Mouse (Mus musculus) hindbrain, embryonic 11.5 days (tissue): ENCODE data around the gene Ankrd45. TPM values are rescaled to one million over a fixed set of nuclear protein-coding genes. Genes with fewer than 3 reads are reported as not detected.

Experiments
- ATAC-seq: fragments of 200-750 bp; cut with Nextera tagmentation; 2 replicates; pipeline ENCODE4 v1.8.0; 2017; ENCODE audit warnings: mild to moderate bottlenecking, moderate TSS enrichment, moderate library complexity; ENCODE audit not compliant: low FRiP score
- DNase-seq: peaks from one replicate; pipeline ENCODE4 v3.0.0-alpha.2; 2015; ENCODE audit warnings: low spot score
- H3K27ac ChIP-seq: fragments of 300-500 bp; sonication (generic); 2 replicates; pipeline ENCODE4 v1.5.1; 2014; ENCODE audit warnings: mild to moderate bottlenecking, low read depth, low read length
- H3K27me3 ChIP-seq: fragments of 300-500 bp; sonication (generic); 2 replicates; pipeline ENCODE4 v1.6.1; 2014; ENCODE audit warnings: mild to moderate bottlenecking, low read length, moderate library complexity, mixed read lengths; ENCODE audit not compliant: control insufficient read depth, insufficient read depth
- H3K36me3 ChIP-seq: fragments of 300-500 bp; sonication (generic); 2 replicates; pipeline ENCODE4 v1.6.1; 2014; ENCODE audit warnings: mild to moderate bottlenecking, low read length, moderate library complexity, mixed read lengths; ENCODE audit not compliant: control insufficient read depth, insufficient read depth
- H3K4me1 ChIP-seq: fragments of 300-500 bp; sonication (generic); replicated peaks from 2 replicates; pipeline ENCODE4 v1.6.1; 2014; ENCODE audit warnings: low read length, mixed read lengths; ENCODE audit not compliant: control insufficient read depth, insufficient read depth
- H3K4me2 ChIP-seq: fragments of 300-500 bp; sonication (generic); replicated peaks from 2 replicates; pipeline ENCODE4 v1.6.1; 2014; ENCODE audit warnings: mild to moderate bottlenecking, low read depth, low read length
- H3K4me3 ChIP-seq: fragments of 300-500 bp; sonication (generic); 2 replicates; pipeline ENCODE4 v1.5.1; 2014; ENCODE audit warnings: low read depth, low read length
- H3K9ac ChIP-seq: fragments of 300-500 bp; sonication (generic); 2 replicates; pipeline ENCODE4 v1.6.1; 2014; ENCODE audit warnings: low read depth, low read length
- H3K9me3 ChIP-seq: fragments of 300-500 bp; sonication (generic); 2 replicates; pipeline ENCODE4 v1.6.1; 2016; ENCODE audit warnings: low read length; ENCODE audit not compliant: control insufficient read depth
- WGBS: fragments of 180-500 bp; shearing (Covaris S2); extraction: QIAGEN DNeasy Blood & Tissue Kit; methylation state at CpG from one replicate; pipeline ENCODE4 v1.1.7; 2014; 5-methylcytosine and 5-hydroxymethylcytosine counted together
- polyA plus RNA-seq: library from polyadenylated mRNA; unstranded; fragments of >200 nt; fragmentation: Nextera tagmentation; extraction: Ambion mirVana; gene quantifications from 2 replicates; pipeline ENCODE4 v1.2.1, GENCODE M21; 2014

Ankrd45 gene
- 4.6 and 5.9 TPM in 2 replicates for polyA plus RNA-seq

GRCm38 (mm10) chr1:161142531-161143159 lies at the start of gene Ankrd45:
Gene Ankrd45, plus strand, starts transcription at chr1:161142691.
- H3K9ac ChIP-seq = peak within 1 kb of the TSS; percentile 58
- WGBS = 6% methylated on average over 33 of the region's 33 CpGs

GRCm38 (mm10) chr1:161099721-161100405 lies 42.6 kb upstream of the Ankrd45 start:
- ATAC-seq = no peak
- H3K27ac ChIP-seq = no peak overlapping the region
- no peaks in the 10 kb centered on the region for H3K36me3 ChIP-seq

More at GRCm38 (mm10) chr1:161142531-161143159, at the start of gene Ankrd45:
- ATAC-seq (peak; percentile 95), DNase-seq (peak; percentile 75)
- Histone ChIP-seq H3K36me3 (no peaks in the 10 kb centered on the region), H3K27me3 (no peaks in the 10 kb centered on the region), H3K9me3 (no peaks in the 10 kb centered on the region), H3K4me3 (peak within 1 kb of the TSS; percentile 36), H3K4me2 (peak within 1 kb of the TSS; percentile 58), H3K27ac (no peak within 1 kb of the TSS), H3K4me1 (no peaks in the 10 kb centered on the region)

GRCm38 (mm10) chr1:161103842-161104241 lies 38.6 kb upstream of the Ankrd45 start:
- Histone ChIP-seq H3K27me3 (no peaks in the 10 kb centered on the region), H3K27ac (no peak overlapping the region), H3K4me1 (no peaks in the 10 kb centered on the region), H3K9me3 (no peaks in the 10 kb centered on the region), H3K4me3 (no peak overlapping the region), H3K9ac (no peak overlapping the region), H3K36me3 (no peaks in the 10 kb centered on the region), H3K4me2 (no peak overlapping the region)
- WGBS = 71% methylated on average over 1 of the region's 1 CpGs
- DNase-seq (no peak), ATAC-seq (no peak)

More at GRCm38 (mm10) chr1:161099721-161100405, 42.6 kb upstream of the Ankrd45 start:
- Histone ChIP-seq H3K27me3 (no peaks in the 10 kb centered on the region), H3K9ac (no peak overlapping the region), H3K4me1 (no peaks in the 10 kb centered on the region), H3K4me3 (no peak overlapping the region), H3K4me2 (no peak overlapping the region), H3K9me3 (no peaks in the 10 kb centered on the region)
- WGBS = 94% methylated on average over 4 of the region's 4 CpGs
- DNase-seq = no peak

- Histone ChIP-seq H3K4me1 (no peaks in the 10 kb centered on the region), H3K36me3 (no peaks in the 10 kb centered on the region), H3K9me3 (no peaks in the 10 kb centered on the region), H3K9ac (no peak overlapping the region), H3K4me2 (no peak overlapping the region), H3K4me3 (no peak overlapping the region), H3K27ac (no peak overlapping the region), H3K27me3 (no peaks in the 10 kb centered on the region)
- ATAC-seq (no peak), DNase-seq (no peak)
- 87% methylated on average over 8 of the region's 8 CpGs for WGBS
Measured at GRCm38 (mm10) chr1:161109216-161109615, 33.3 kb upstream of the Ankrd45 start.

GRCm38 (mm10) chr1:161114591-161114990 lies 27.9 kb upstream of the Ankrd45 start:
- Histone ChIP-seq H3K9ac (no peak overlapping the region), H3K4me3 (no peak overlapping the region), H3K4me2 (no peak overlapping the region), H3K9me3 (no peaks in the 10 kb centered on the region), H3K27me3 (no peaks in the 10 kb centered on the region), H3K27ac (no peak overlapping the region), H3K4me1 (no peaks in the 10 kb centered on the region), H3K36me3 (no peaks in the 10 kb centered on the region)
- DNase-seq = no peak
- no peak for ATAC-seq

- ATAC-seq = no peak
- no peaks in the 10 kb centered on the region for H3K9me3 ChIP-seq
Measured at GRCm38 (mm10) chr1:161122661-161123418, 19.7 kb upstream of the Ankrd45 start.

GRCm38 (mm10) chr1:161126461-161126860 lies 16.0 kb upstream of the Ankrd45 start:
- no peak overlapping the region for H3K4me3 ChIP-seq
- no peaks in the 10 kb centered on the region for H3K27me3 ChIP-seq
- no peak overlapping the region for H3K4me2 ChIP-seq
- ATAC-seq (no peak), DNase-seq (no peak)
- H3K9ac ChIP-seq = no peak overlapping the region
- H3K4me1 ChIP-seq = no peaks in the 10 kb centered on the region
- no peaks in the 10 kb centered on the region for H3K9me3 ChIP-seq
- WGBS = 83% methylated on average over 1 of the region's 1 CpGs
- H3K27ac ChIP-seq = no peak overlapping the region
- no peaks in the 10 kb centered on the region for H3K36me3 ChIP-seq

More at GRCm38 (mm10) chr1:161122661-161123418, 19.7 kb upstream of the Ankrd45 start:
- Histone ChIP-seq H3K4me3 (no peak overlapping the region), H3K36me3 (no peaks in the 10 kb centered on the region), H3K9ac (no peak overlapping the region), H3K27me3 (no peaks in the 10 kb centered on the region), H3K27ac (no peak overlapping the region), H3K4me2 (no peak overlapping the region), H3K4me1 (no peaks in the 10 kb centered on the region)
- DNase-seq = no peak
- 92% methylated on average over 10 of the region's 10 CpGs for WGBS

- 3% methylated on average over 41 of the region's 41 CpGs for WGBS
Measured at GRCm38 (mm10) chr1:161130726-161131664, 11.5 kb upstream of the Ankrd45 start, which contains the start of gene Klhl20. Gene Klhl20, minus strand, starts transcription at chr1:161131511.

More at GRCm38 (mm10) chr1:161130726-161131664, 11.5 kb upstream of the Ankrd45 start, which contains the start of gene Klhl20:
- Histone ChIP-seq H3K36me3 (no peaks in the 10 kb centered on the region), H3K9ac (peak within 1 kb of the TSS; percentile 92), H3K4me3 (peak within 1 kb of the TSS; percentile 84), H3K27me3 (no peaks in the 10 kb centered on the region), H3K9me3 (no peaks in the 10 kb centered on the region), H3K4me1 (no peaks in the 10 kb centered on the region), H3K4me2 (peak within 1 kb of the TSS; percentile 77), H3K27ac (peak within 1 kb of the TSS; percentile 58; the same call in 1 of the 2 replicates)
- peak; percentile 97 for ATAC-seq
- DNase-seq = peak; percentile 98
